Mouse (Mus musculus) naive thymus-derived CD4-positive, alpha-beta T cell, adult 2 months (primary cell): Measurements from ENCODE around the gene Mest.

ENCODE experiments used
- DNase-seq: peaks from one replicate; pipeline ENCODE4 v3.0.0-alpha.2; 2011; ENCODE audit warnings: low read depth

Mest gene

GRCm38 (mm10) chr6:30739177-30739747 is 15.9 kb downstream of the Mest start:
- peak; percentile 40 for DNase-seq

GRCm38 (mm10) chr6:30744846-30745245 is 21.5 kb downstream of the Mest start:
- DNase-seq: no peak

- no peak for DNase-seq
Measured at GRCm38 (mm10) chr6:30745591-30745990, 22.2 kb downstream of the Mest start.

- no peak for DNase-seq
Measured at GRCm38 (mm10) chr6:30747631-30748357, 24.4 kb downstream of the Mest start.

GRCm38 (mm10) chr6:30748358-30748910 is 25.1 kb downstream of the Mest start:
- no peak for DNase-seq

- no peak for DNase-seq
Measured at GRCm38 (mm10) chr6:30749042-30749689, 25.8 kb downstream of the Mest start.

GRCm38 (mm10) chr6:30749892-30750291 is 26.5 kb downstream of the Mest start:
- no peak for DNase-seq

- DNase-seq: no peak
Measured at GRCm38 (mm10) chr6:30750482-30750881, 27.1 kb downstream of the Mest start.

GRCm38 (mm10) chr6:30751209-30751608 is 27.9 kb downstream of the Mest start:
- DNase-seq: no peak
